Mouse (Mus musculus): Measurements from ENCODE around the gene Spry1. TPM values are rescaled to one million over a fixed set of nuclear protein-coding genes. Genes with fewer than 3 reads are reported as not detected.

Gene Spry1
- total and polyA plus RNA-seq, 2 experiments from 2014 or later = 5.5 to 40.6 TPM

GRCm38 (mm10) chr3:37645061-37645460 lies 5.3 kb downstream of the Spry1 start:
- WGBS = 82% methylated on average over 6 of the region's 6 CpGs
- no peak for ATAC-seq

GRCm38 (mm10) chr3:37646221-37646620 lies 6.5 kb downstream of the Spry1 start:
- Histone ChIP-seq H3K36me3 (ENCODE audit: insufficient read depth, low read length) (peaks cover 16% of the 10 kb centered on the region; the same call in 1 of the 2 replicates), H3K4me2 (ENCODE audit: low read depth, low read length) (no peak overlapping the region), H3K27me3 (ENCODE audit: insufficient read depth, low read length) (no peaks in the 10 kb centered on the region), H3K9me3 (ENCODE audit: low read length) (no peaks in the 10 kb centered on the region), H3K27ac (no peak overlapping the region), H3K9ac (replicated peaks; ENCODE audit: low read length) (no peak overlapping the region), H3K4me1 (ENCODE audit: insufficient read depth, low read length) (0 out of 2 replicates have a peak, but pooled peaks cover 3% of the 10 kb centered on the region), H3K4me3 (ENCODE audit: low read length) (no peak overlapping the region)
- no peak for TF ChIP-seq CTCF (IDR thresholded peaks at IDR 0.05; ENCODE audit: low read depth)
- WGBS = 94% methylated on average over 9 of the region's 9 CpGs
- DNase-seq (ENCODE audit: low spot score) (no peak), ATAC-seq (no peak)

More at GRCm38 (mm10) chr3:37645061-37645460, 5.3 kb downstream of the Spry1 start:
- Histone ChIP-seq H3K4me1 (ENCODE audit: insufficient read depth, low read length) (0 out of 2 replicates have a peak, but pooled peaks cover 3% of the 10 kb centered on the region), H3K27me3 (ENCODE audit: insufficient read depth, low read length) (no peaks in the 10 kb centered on the region), H3K27ac (no peak overlapping the region), H3K4me3 (ENCODE audit: low read length) (no peak overlapping the region), H3K36me3 (ENCODE audit: insufficient read depth, low read length) (peaks cover 16% of the 10 kb centered on the region; the same call in 1 of the 2 replicates), H3K4me2 (ENCODE audit: low read depth, low read length) (no peak overlapping the region), H3K9me3 (ENCODE audit: low read length) (no peaks in the 10 kb centered on the region), H3K9ac (replicated peaks; ENCODE audit: low read length) (no peak overlapping the region)
- no peak for DNase-seq (ENCODE audit: low spot score)
- no peak for TF ChIP-seq CTCF (IDR thresholded peaks at IDR 0.05; ENCODE audit: low read depth)

- no peak overlapping the region for H3K4me2 ChIP-seq (ENCODE audit: low read depth, low read length)
- DNase-seq (ENCODE audit: low spot score) (no peak), ATAC-seq (no peak)
- H3K27ac ChIP-seq = no peak overlapping the region
- no peaks in the 10 kb centered on the region for H3K27me3 ChIP-seq (ENCODE audit: insufficient read depth, low read length)
- H3K4me1 ChIP-seq (ENCODE audit: insufficient read depth, low read length) = 0 out of 2 replicates have a peak, but pooled peaks cover 3% of the 10 kb centered on the region
- WGBS = 77% methylated on average over 10 of the region's 10 CpGs
- no peak overlapping the region for H3K4me3 ChIP-seq (ENCODE audit: low read length)
- H3K9me3 ChIP-seq (ENCODE audit: low read length) = no peaks in the 10 kb centered on the region
- peaks cover 16% of the 10 kb centered on the region; the same call in 1 of the 2 replicates for H3K36me3 ChIP-seq (ENCODE audit: insufficient read depth, low read length)
- TF ChIP-seq CTCF (IDR thresholded peaks at IDR 0.05; ENCODE audit: low read depth) = no peak
- H3K9ac ChIP-seq (replicated peaks; ENCODE audit: low read length) = no peak overlapping the region
These were observed 7.5 kb downstream of the Spry1 start for GRCm38 (mm10) chr3:37647225-37647624.

- ATAC-seq (no peak), DNase-seq (ENCODE audit: low spot score) (no peak)
- WGBS = 68% methylated on average over 13 of the region's 13 CpGs
- Histone ChIP-seq H3K27me3 (ENCODE audit: insufficient read depth, low read length) (no peaks in the 10 kb centered on the region), H3K4me2 (ENCODE audit: low read depth, low read length) (no peak overlapping the region), H3K27ac (no peak overlapping the region), H3K4me1 (ENCODE audit: insufficient read depth, low read length) (no peaks in the 10 kb centered on the region), H3K9ac (replicated peaks; ENCODE audit: low read length) (no peak overlapping the region), H3K4me3 (ENCODE audit: low read length) (no peak overlapping the region), H3K9me3 (ENCODE audit: low read length) (no peaks in the 10 kb centered on the region), H3K36me3 (ENCODE audit: insufficient read depth, low read length) (peaks cover 10% of the 10 kb centered on the region; the same call in 1 of the 2 replicates)
- no peak for TF ChIP-seq CTCF (IDR thresholded peaks at IDR 0.05; ENCODE audit: low read depth)
These were observed 8.5 kb downstream of the Spry1 start for GRCm38 (mm10) chr3:37648244-37648643.

- H3K4me3 ChIP-seq (ENCODE audit: low read length) = no peak overlapping the region
- no peak overlapping the region for H3K27ac ChIP-seq
- no peak overlapping the region for H3K9ac ChIP-seq (replicated peaks; ENCODE audit: low read length)
- DNase-seq (ENCODE audit: low spot score) (no peak), ATAC-seq (no peak)
- no peaks in the 10 kb centered on the region for H3K27me3 ChIP-seq (ENCODE audit: insufficient read depth, low read length)
- H3K4me1 ChIP-seq (ENCODE audit: insufficient read depth, low read length) = peaks cover 5% of the 10 kb centered on the region; the same call in 1 of the 2 replicates
- WGBS = 86% methylated on average over 6 of the region's 6 CpGs
- no peaks in the 10 kb centered on the region for H3K9me3 ChIP-seq (ENCODE audit: low read length)
- no peak for TF ChIP-seq CTCF (IDR thresholded peaks at IDR 0.05; ENCODE audit: low read depth)
- no peak overlapping the region for H3K4me2 ChIP-seq (ENCODE audit: low read depth, low read length)
- H3K36me3 ChIP-seq (ENCODE audit: insufficient read depth, low read length) = peaks cover 4% of the 10 kb centered on the region; the same call in 1 of the 2 replicates
These were observed 9.5 kb downstream of the Spry1 start for GRCm38 (mm10) chr3:37649281-37649680.

- Histone ChIP-seq H3K9ac (replicated peaks; ENCODE audit: low read length) (no peak overlapping the region), H3K4me2 (ENCODE audit: low read depth, low read length) (no peak overlapping the region), H3K4me1 (ENCODE audit: insufficient read depth, low read length) (peaks cover 5% of the 10 kb centered on the region; the same call in 1 of the 2 replicates), H3K4me3 (ENCODE audit: low read length) (no peak overlapping the region), H3K9me3 (ENCODE audit: low read length) (no peaks in the 10 kb centered on the region), H3K27me3 (ENCODE audit: insufficient read depth, low read length) (no peaks in the 10 kb centered on the region), H3K36me3 (ENCODE audit: insufficient read depth, low read length) (no peaks in the 10 kb centered on the region), H3K27ac (no peak overlapping the region)
- ATAC-seq (no peak), DNase-seq (ENCODE audit: low spot score) (no peak)
- no peak for TF ChIP-seq CTCF (IDR thresholded peaks at IDR 0.05; ENCODE audit: low read depth)
- WGBS = 92% methylated on average over 9 of the region's 9 CpGs
These were observed 12.8 kb downstream of the Spry1 start for GRCm38 (mm10) chr3:37652537-37652936.
